Mouse (Mus musculus) hindbrain, embryonic 11.5 days (tissue): ENCODE data around the gene Sfrp5. TPM values are rescaled to one million over a fixed set of nuclear protein-coding genes. Genes with fewer than 3 reads are reported as not detected.
A peak's percentile ranks its signal among the peaks of the same experiment; 100 is the strongest.

Experiments used
- ATAC-seq: fragments of 200-750 bp; cut with Nextera tagmentation; 2 replicates; pipeline ENCODE4 v1.8.0; 2017; ENCODE audit warnings: mild to moderate bottlenecking, moderate TSS enrichment, moderate library complexity; ENCODE audit not compliant: low FRiP score
- DNase-seq: peaks from one replicate; pipeline ENCODE4 v3.0.0-alpha.2; 2015; ENCODE audit warnings: low spot score
- H3K27ac ChIP-seq: fragments of 300-500 bp; sonication (generic); 2 replicates; pipeline ENCODE4 v1.5.1; 2014; ENCODE audit warnings: mild to moderate bottlenecking, low read depth, low read length
- H3K27me3 ChIP-seq: fragments of 300-500 bp; sonication (generic); 2 replicates; pipeline ENCODE4 v1.6.1; 2014; ENCODE audit warnings: mild to moderate bottlenecking, low read length, moderate library complexity, mixed read lengths; ENCODE audit not compliant: control insufficient read depth, insufficient read depth
- H3K36me3 ChIP-seq: fragments of 300-500 bp; sonication (generic); 2 replicates; pipeline ENCODE4 v1.6.1; 2014; ENCODE audit warnings: mild to moderate bottlenecking, low read length, moderate library complexity, mixed read lengths; ENCODE audit not compliant: control insufficient read depth, insufficient read depth
- H3K4me1 ChIP-seq: fragments of 300-500 bp; sonication (generic); replicated peaks from 2 replicates; pipeline ENCODE4 v1.6.1; 2014; ENCODE audit warnings: low read length, mixed read lengths; ENCODE audit not compliant: control insufficient read depth, insufficient read depth
- H3K4me2 ChIP-seq: fragments of 300-500 bp; sonication (generic); replicated peaks from 2 replicates; pipeline ENCODE4 v1.6.1; 2014; ENCODE audit warnings: mild to moderate bottlenecking, low read depth, low read length
- H3K4me3 ChIP-seq: fragments of 300-500 bp; sonication (generic); 2 replicates; pipeline ENCODE4 v1.5.1; 2014; ENCODE audit warnings: low read depth, low read length
- H3K9ac ChIP-seq: fragments of 300-500 bp; sonication (generic); 2 replicates; pipeline ENCODE4 v1.6.1; 2014; ENCODE audit warnings: low read depth, low read length
- H3K9me3 ChIP-seq: fragments of 300-500 bp; sonication (generic); 2 replicates; pipeline ENCODE4 v1.6.1; 2016; ENCODE audit warnings: low read length; ENCODE audit not compliant: control insufficient read depth
- WGBS: fragments of 180-500 bp; shearing (Covaris S2); extraction: QIAGEN DNeasy Blood & Tissue Kit; methylation state at CpG from one replicate; pipeline ENCODE4 v1.1.7; 2014; 5-methylcytosine and 5-hydroxymethylcytosine counted together
- polyA plus RNA-seq: library from polyadenylated mRNA; unstranded; fragments of >200 nt; fragmentation: Nextera tagmentation; extraction: Ambion mirVana; gene quantifications from 2 replicates; pipeline ENCODE4 v1.2.1, GENCODE M21; 2014

Sfrp5 gene
- polyA plus RNA-seq, 1 experiment from 2014 or later = 0.80 TPM

- Histone ChIP-seq H3K4me1 (no peaks in the 10 kb centered on the region; the same call in 1 of the 2 replicates), H3K9me3 (no peaks in the 10 kb centered on the region), H3K4me3 (no peak overlapping the region), H3K9ac (no peak overlapping the region), H3K4me2 (no peak overlapping the region), H3K27me3 (no peaks in the 10 kb centered on the region), H3K36me3 (no peaks in the 10 kb centered on the region), H3K27ac (no peak overlapping the region)
- ATAC-seq = no peak
- DNase-seq = no peak
- 89% methylated on average over 13 of the region's 13 CpGs for whole genome bisulfite sequencing
Measured at GRCm38 (mm10) chr19:42230986-42231385, 28.9 kb upstream of the Sfrp5 start.

- Histone ChIP-seq H3K36me3 (no peaks in the 10 kb centered on the region), H3K4me2 (no peak overlapping the region), H3K9me3 (no peaks in the 10 kb centered on the region), H3K9ac (no peak overlapping the region), H3K4me3 (no peak overlapping the region), H3K27ac (no peak overlapping the region), H3K4me1 (no peaks in the 10 kb centered on the region; the same call in 1 of the 2 replicates), H3K27me3 (no peaks in the 10 kb centered on the region)
- no peak for ATAC-seq
- 78% methylated on average over 5 of the region's 5 CpGs for WGBS
- no peak for DNase-seq
Measured at GRCm38 (mm10) chr19:42230288-42230568, 28.2 kb upstream of the Sfrp5 start.

- no peak for DNase-seq
- H3K4me3 ChIP-seq = no peak overlapping the region
- H3K27me3 ChIP-seq = no peaks in the 10 kb centered on the region
- whole genome bisulfite sequencing = 76% methylated on average over 17 of the region's 17 CpGs
- no peak overlapping the region for H3K27ac ChIP-seq
- no peaks in the 10 kb centered on the region for H3K36me3 ChIP-seq
- no peak for ATAC-seq
- no peak overlapping the region for H3K4me2 ChIP-seq
- H3K4me1 ChIP-seq = no peaks in the 10 kb centered on the region; the same call in 1 of the 2 replicates
- H3K9ac ChIP-seq = no peak overlapping the region
- no peaks in the 10 kb centered on the region for H3K9me3 ChIP-seq
Measured at GRCm38 (mm10) chr19:42229499-42230287, 27.6 kb upstream of the Sfrp5 start.

GRCm38 (mm10) chr19:42226451-42226850 lies 24.4 kb upstream of the Sfrp5 start:
- Histone ChIP-seq H3K4me1 (no peaks in the 10 kb centered on the region; the same call in 1 of the 2 replicates), H3K4me2 (no peak overlapping the region), H3K27ac (no peak overlapping the region), H3K36me3 (no peaks in the 10 kb centered on the region), H3K9me3 (no peaks in the 10 kb centered on the region), H3K9ac (no peak overlapping the region), H3K27me3 (no peaks in the 10 kb centered on the region), H3K4me3 (no peak overlapping the region)
- no peak for DNase-seq
- ATAC-seq = no peak
- WGBS = 87% methylated on average over 10 of the region's 10 CpGs

- H3K27me3 ChIP-seq = no peaks in the 10 kb centered on the region
- no peak overlapping the region for H3K4me3 ChIP-seq
- H3K4me1 ChIP-seq = no peaks in the 10 kb centered on the region
- no peaks in the 10 kb centered on the region for H3K36me3 ChIP-seq
- DNase-seq = peak; percentile 62
- no peak for ATAC-seq
- H3K9ac ChIP-seq = no peak overlapping the region
- 0% methylated on average over 2 of the region's 2 CpGs for WGBS
- no peak overlapping the region for H3K4me2 ChIP-seq
- H3K27ac ChIP-seq = no peak overlapping the region
- no peaks in the 10 kb centered on the region for H3K9me3 ChIP-seq
Measured at GRCm38 (mm10) chr19:42217374-42217763, 15.3 kb upstream of the Sfrp5 start.

- H3K4me2 ChIP-seq = no peak overlapping the region
- no peaks in the 10 kb centered on the region for H3K9me3 ChIP-seq
- no peaks in the 10 kb centered on the region for H3K27me3 ChIP-seq
- DNase-seq = no peak
- no peak overlapping the region for H3K27ac ChIP-seq
- 68% methylated on average over 7 of the region's 7 CpGs for WGBS
- H3K9ac ChIP-seq = no peak overlapping the region
- H3K36me3 ChIP-seq = no peaks in the 10 kb centered on the region
- H3K4me1 ChIP-seq = no peaks in the 10 kb centered on the region
- no peak for ATAC-seq
- H3K4me3 ChIP-seq = no peak overlapping the region
Measured at GRCm38 (mm10) chr19:42216699-42217373, 14.8 kb upstream of the Sfrp5 start.

- no peak overlapping the region for H3K9ac ChIP-seq
- H3K4me3 ChIP-seq = no peak overlapping the region
- no peaks in the 10 kb centered on the region for H3K4me1 ChIP-seq
- H3K27ac ChIP-seq = no peak overlapping the region
- H3K9me3 ChIP-seq = no peaks in the 10 kb centered on the region
- no peak for DNase-seq
- H3K4me2 ChIP-seq = no peak overlapping the region
- H3K36me3 ChIP-seq = no peaks in the 10 kb centered on the region
- no peaks in the 10 kb centered on the region for H3K27me3 ChIP-seq
- WGBS = 75% methylated on average over 2 of the region's 2 CpGs
- no peak for ATAC-seq
Measured at GRCm38 (mm10) chr19:42214601-42215000, 12.5 kb upstream of the Sfrp5 start.

GRCm38 (mm10) chr19:42211936-42212335 lies 9.9 kb upstream of the Sfrp5 start:
- Histone ChIP-seq H3K4me1 (no peaks in the 10 kb centered on the region), H3K4me2 (no peak overlapping the region), H3K27ac (no peak overlapping the region), H3K36me3 (no peaks in the 10 kb centered on the region), H3K27me3 (no peaks in the 10 kb centered on the region), H3K9me3 (no peaks in the 10 kb centered on the region), H3K9ac (no peak overlapping the region), H3K4me3 (no peak overlapping the region)
- WGBS = 23% methylated on average over 8 of the region's 8 CpGs
- no peak for ATAC-seq
- DNase-seq = no peak

GRCm38 (mm10) chr19:42209976-42210375 lies 7.9 kb upstream of the Sfrp5 start:
- no peak overlapping the region for H3K4me2 ChIP-seq
- no peak for ATAC-seq
- no peaks in the 10 kb centered on the region for H3K36me3 ChIP-seq
- H3K4me3 ChIP-seq = no peak overlapping the region
- no peaks in the 10 kb centered on the region for H3K27me3 ChIP-seq
- no peaks in the 10 kb centered on the region for H3K9me3 ChIP-seq
- no peak for DNase-seq
- no peaks in the 10 kb centered on the region for H3K4me1 ChIP-seq
- WGBS = 60% methylated on average over 6 of the region's 6 CpGs
- H3K27ac ChIP-seq = no peak overlapping the region
- H3K9ac ChIP-seq = no peak overlapping the region
